ENCODE assay signal across 15 mouse cellular contexts in genomic region chr8:56284957-56285356, GRCm38 (mm10). TPM values are rescaled to one million over a fixed set of nuclear protein-coding genes. Genes with fewer than 3 reads are reported as not detected.
DNase-seq lines count a peak whose midpoint lies in the region; ATAC-seq and TF ChIP-seq lines count a peak whose summit lies in the region.
"Had no signal": no experiment of that assay in that cellular context is flagged by ENCODE, and none has a peak within 500 bp of the region (broad histone marks: within the 10 kb centered on the region; RNA-seq: fewer than 3 reads in every experiment).

No protein-coding gene starts in this region.

- H3K9ac ChIP-seq in stomach, postnatal 0 days (ENCODE audit: low read length) = no peak overlapping the region
- H3K9ac ChIP-seq: forebrain, postnatal 0 days had no signal

- TF ChIP-seq CTCF in kidney, adult 2 months (conservative IDR thresholded peaks at IDR 0.05; ENCODE audit: insufficient read depth, insufficient read length, low read depth, low read length) = no peak
- TF ChIP-seq CTCF in stomach, postnatal 0 days (IDR thresholded peaks at IDR 0.05; ENCODE audit: low read depth) = no peak

- H3K4me3 ChIP-seq in kidney, adult 2 months (ENCODE audit: insufficient read depth, low read depth, low read length) = no peak overlapping the region
- no peak overlapping the region for H3K4me3 ChIP-seq in stomach, postnatal 0 days (ENCODE audit: low read depth, low read length)
- H3K4me3 ChIP-seq: erythroblast, embryonic 14.5 days; left cerebral cortex, adult 2 months had no signal

- peak; percentile 70; the same call in 1 of the 2 replicates for ATAC-seq in stomach, postnatal 0 days (ENCODE audit: low FRiP score, low TSS enrichment)
- ATAC-seq: forebrain, postnatal 0 days had no signal

- H3K4me2 ChIP-seq in stomach, postnatal 0 days (replicated peaks; ENCODE audit: low read depth) = no peak overlapping the region

- no peaks in the 10 kb centered on the region for H3K9me3 ChIP-seq in stomach, postnatal 0 days (ENCODE audit: control insufficient read depth, low read length)

- DNase-seq in kidney, adult 2 months = peak; percentile 37
- DNase-seq in kidney, adult 11 months = no peak
- DNase-seq in urinary bladder, postnatal 14 days (ENCODE audit: low spot score) = peak; percentile 33
- DNase-seq in urinary bladder, postnatal 36 days (ENCODE audit: low spot score in 2 of 2) = no peak
- peak; percentile 7 for DNase-seq in kidney, postnatal 10 days
- no peak for DNase-seq in stomach, postnatal 0 days (ENCODE audit: low spot score)
- DNase-seq in thymus, postnatal 4 days = no peak
- no peak for DNase-seq in adrenal gland, adult 2 months
- DNase-seq: adrenal gland, postnatal 10 days; cerebellum, postnatal 36 days; forebrain, postnatal 0 days; liver; right cerebral cortex, postnatal 14 days had no signal

- H3K36me3 ChIP-seq in kidney, adult 2 months (ENCODE audit: control insufficient read depth, insufficient read depth, low read length) = no peaks in the 10 kb centered on the region
- no peaks in the 10 kb centered on the region for H3K36me3 ChIP-seq in stomach, postnatal 0 days (ENCODE audit: control insufficient read depth, insufficient read depth, low read length)

- TF ChIP-seq EP300 in stomach, postnatal 0 days (optimal IDR thresholded peaks at IDR 0.05) = no peak

- TF ChIP-seq POLR2A in kidney, adult 2 months (IDR thresholded peaks at IDR 0.05; ENCODE audit: low read depth, low read length) = no peak

- H3K4me1 ChIP-seq in kidney, adult 2 months (ENCODE audit: control insufficient read depth, insufficient read depth, low read length) = no peaks in the 10 kb centered on the region
- no peaks in the 10 kb centered on the region for H3K4me1 ChIP-seq in stomach, postnatal 0 days (replicated peaks; ENCODE audit: control insufficient read depth, insufficient read depth)

- peak overlapping the region; percentile 46 for H3K27ac ChIP-seq in kidney, adult 2 months (ENCODE audit: insufficient read depth, low read depth, low read length)
- H3K27ac ChIP-seq in stomach, postnatal 0 days (replicated peaks) = peak overlapping the region; percentile 26
- H3K27ac ChIP-seq: left cerebral cortex, adult 2 months had no signal

- 29% methylated on average over 3 of the region's 3 CpGs for WGBS in kidney, adult 2 months
- 17% methylated on average over 3 of the region's 3 CpGs for WGBS in stomach, postnatal 0 days

- H3K27me3 ChIP-seq in kidney, adult 2 months (replicated peaks; ENCODE audit: control insufficient read depth, insufficient read depth, low read length) = no peaks in the 10 kb centered on the region
- H3K27me3 ChIP-seq in stomach, postnatal 0 days (ENCODE audit: control insufficient read depth, insufficient read depth, low read length) = no peaks in the 10 kb centered on the region

RNA-seq across cellular contexts. Expression of gene Hpgd, which starts 9.4 kb away (rescaled TPM):
- polyA plus RNA-seq in kidney, adult 2 months (2012; rRNA removed) = 18.4 and 18.8 TPM in 2 replicates
- 158 and 174 TPM in 2 replicates for polyA plus RNA-seq in stomach, postnatal 0 days (2015; fragmentation: Nextera tagmentation; extraction: Ambion mirVana)
- 10 to 100 TPM in 1 of 2 experiments, 1 to 10 TPM in 1; 6.6 to 11.5 TPM for total RNA-seq in adrenal gland, adult 2 months (2021)
- 0.53 and 0.74 TPM in 2 replicates for polyA plus RNA-seq in adrenal gland, adult 2 months (2012; rRNA removed)

Comparison
In these comparisons a context has a peak if more than half of its experiments do, and no peak if none do; other contexts are left out.
1. DNase-seq: peak in kidney, adult 2 months (single experiment), urinary bladder, postnatal 14 days (single experiment) and kidney, postnatal 10 days (single experiment); none in kidney, adult 11 months (single experiment), urinary bladder, postnatal 36 days (0 of 2), stomach, postnatal 0 days (single experiment), thymus, postnatal 4 days (single experiment) and adrenal gland, adult 2 months (single experiment).
2. RNA of gene Hpgd, which starts 9.4 kb away (polyA plus RNA-seq): 158 to 174 TPM in stomach, postnatal 0 days and 18.4 to 18.8 TPM in kidney, adult 2 months; 0.53 to 0.74 TPM in adrenal gland, adult 2 months; every median in the first group is over 10 times any median in the second.